8 mouse cellular contexts compared by ENCODE assay signal in the genomic region with DNA sequence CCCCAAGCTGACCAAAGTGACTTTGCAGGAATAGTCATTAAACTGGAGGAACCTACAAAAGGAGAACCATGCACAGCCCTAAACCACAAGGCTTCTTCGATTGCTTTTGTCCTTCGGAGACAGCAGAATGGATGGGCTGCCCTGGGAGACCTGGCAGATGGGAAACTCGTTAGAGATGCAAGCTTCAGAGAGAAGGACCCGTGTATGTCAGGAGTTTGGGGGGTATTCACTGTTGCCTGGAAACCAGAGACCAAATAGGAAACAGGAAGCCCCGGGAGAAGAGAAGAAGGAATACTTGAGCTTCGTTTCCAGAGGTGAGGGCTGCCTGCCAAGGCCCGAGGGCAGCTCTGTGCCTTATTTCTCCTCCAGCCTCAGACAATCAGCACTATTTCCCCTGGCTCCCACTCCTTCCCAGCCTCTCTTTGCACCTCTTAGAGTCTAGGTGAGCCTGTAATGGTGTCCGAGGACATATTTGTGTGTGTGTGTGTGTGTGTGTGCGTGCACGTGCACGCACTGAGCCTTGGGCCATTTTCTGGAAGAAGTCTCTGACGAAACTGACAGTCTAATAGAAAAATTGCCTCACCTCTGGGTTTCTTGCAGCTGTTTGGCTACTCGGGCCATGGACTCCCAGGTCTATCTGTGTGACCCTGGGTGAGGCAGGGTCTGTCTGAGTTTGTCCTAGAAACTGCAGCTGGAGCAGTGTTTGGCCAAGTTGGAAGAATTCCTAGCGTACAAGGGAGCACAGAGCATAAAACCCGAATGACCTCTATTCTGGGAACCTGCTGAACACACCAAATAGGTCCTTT. TPM values are rescaled to one million over a fixed set of nuclear protein-coding genes. Genes with fewer than 3 reads are reported as not detected.
DNase-seq lines count a peak whose midpoint lies in the region; ATAC-seq lines count a peak whose summit lies in the region.

No protein-coding gene starts in this region.

- H3K4me1 ChIP-seq in heart, embryonic 10.5 days = peaks cover 33% of the 10 kb centered on the region

- 0 out of 2 replicates have a peak overlapping the region, but pooled peaks have one; percentile 24 for H3K27ac ChIP-seq in heart, embryonic 10.5 days

- peak; percentile 17 to 36 for DNase-seq in cerebellum, postnatal 10 days
- no peak for DNase-seq in cerebellum, adult 11 months
- DNase-seq in embryo, embryonic 9.5 days (ENCODE audit: extremely low spot score) = peak; percentile 71
- DNase-seq in heart, embryonic 10.5 days (ENCODE audit: low spot score) = no peak
- no peak for DNase-seq in spleen, adult 12 weeks (ENCODE audit: low spot score)
- no peak for DNase-seq in layer of hippocampus, adult 8-10 months (ENCODE audit: low spot score in 2 of 2)
- DNase-seq in liver = no peak

- H3K36me3 ChIP-seq in heart, embryonic 10.5 days = no peaks in the 10 kb centered on the region

- no peaks in the 10 kb centered on the region for H3K9me3 ChIP-seq in heart, embryonic 10.5 days

- peak; percentile 53 for ATAC-seq in megakaryocyte progenitor cell, adult 5-6 weeks (replicated peaks; ENCODE audit: poor library complexity)

- 57% methylated on average over 15 of the region's 15 CpGs for WGBS in heart, embryonic 10.5 days

- H3K27me3 ChIP-seq in heart, embryonic 10.5 days (ENCODE audit: insufficient read depth, poor library complexity, severe bottlenecking) = no peaks in the 10 kb centered on the region

- no peak overlapping the region for H3K4me3 ChIP-seq in heart, embryonic 10.5 days

RNA-seq across cellular contexts. Expression of gene Fam20b, which starts 35.9 kb away (rescaled TPM):
- 21.8 and 24.4 TPM in 2 replicates for polyA plus RNA-seq in heart, embryonic 10.5 days (2016; fragmentation: Nextera tagmentation; extraction: Ambion mirVana)
- total RNA-seq in megakaryocyte progenitor cell, adult 5-6 weeks (2015) = 15.0 and 18.5 TPM in 2 replicates
- total RNA-seq in megakaryocyte progenitor cell, adult 5-6 weeks (2017) = 46.0 and 49.1 TPM in 2 replicates
- 10 to 100 TPM; 70.3 to 84.4 (median 79.3) TPM for total RNA-seq in layer of hippocampus, adult 8-10 months (2022)

Comparison
In these comparisons a context has a peak if more than half of its experiments do, and no peak if none do; other contexts are left out.
1. DNase-seq: peak in cerebellum, postnatal 10 days (2 of 2) and embryo, embryonic 9.5 days (single experiment); none in cerebellum, adult 11 months (single experiment), heart, embryonic 10.5 days (single experiment), spleen, adult 12 weeks (single experiment), layer of hippocampus, adult 8-10 months (0 of 2) and liver (single experiment).